ENCODE assay signal across 25 mouse cellular contexts in genomic region chr2:4736095-4736797, GRCm38 (mm10). TPM values are rescaled to one million over a fixed set of nuclear protein-coding genes. Genes with fewer than 3 reads are reported as not detected.
DNase-seq lines count a peak whose midpoint lies in the region; ATAC-seq lines count a peak whose summit lies in the region.
"Had no signal": no experiment of that assay in that cellular context is flagged by ENCODE, and none has a peak within 500 bp of the region (broad histone marks: within the 10 kb centered on the region; RNA-seq: fewer than 3 reads in every experiment).

No protein-coding gene starts in this region.

- H3K4me1 ChIP-seq in lung, embryonic 16.5 days (replicated peaks; ENCODE audit: control insufficient read depth, insufficient read depth, low read length), result peaks cover 14% of the 10 kb centered on the region
- H3K4me1 ChIP-seq in forebrain, embryonic 11.5 days (replicated peaks; ENCODE audit: control insufficient read depth, insufficient read depth, low read length), result no peaks in the 10 kb centered on the region
- H3K4me1 ChIP-seq: limb, embryonic 13.5 days; liver, embryonic 13.5 days; neural tube, embryonic 15.5 days had no signal

- H3K9me3 ChIP-seq in lung, embryonic 16.5 days (ENCODE audit: control insufficient read depth, low read length), result no peaks in the 10 kb centered on the region
- no peaks in the 10 kb centered on the region for H3K9me3 ChIP-seq in forebrain, embryonic 11.5 days (ENCODE audit: control insufficient read depth, low read length)
- H3K9me3 ChIP-seq: heart, embryonic 12.5 days; limb, embryonic 13.5 days; liver, embryonic 13.5 days; neural tube, embryonic 15.5 days had no signal

- H3K27me3 ChIP-seq in lung, embryonic 16.5 days (ENCODE audit: control insufficient read depth, insufficient read depth, low read depth, low read length), result no peaks in the 10 kb centered on the region
- H3K27me3 ChIP-seq in forebrain, embryonic 11.5 days (ENCODE audit: control insufficient read depth, insufficient read depth, low read length), result no peaks in the 10 kb centered on the region
- H3K27me3 ChIP-seq: heart, embryonic 12.5 days; limb, embryonic 13.5 days; liver, embryonic 13.5 days; neural tube, embryonic 15.5 days had no signal

- no peak overlapping the region for H3K9ac ChIP-seq in lung, embryonic 16.5 days (ENCODE audit: low read length)
- no peak overlapping the region for H3K9ac ChIP-seq in forebrain, embryonic 11.5 days (ENCODE audit: low read length)
- H3K9ac ChIP-seq: heart, embryonic 12.5 days; limb, embryonic 13.5 days; liver, embryonic 13.5 days; neural tube, embryonic 15.5 days had no signal

- 41% methylated on average over 7 of the region's 7 CpGs for WGBS in lung, embryonic 16.5 days
- WGBS in forebrain, embryonic 11.5 days, result 91% methylated on average over 7 of the region's 7 CpGs

- H3K4me3 ChIP-seq in lung, embryonic 16.5 days (ENCODE audit: low read length), result no peak overlapping the region
- no peak overlapping the region for H3K4me3 ChIP-seq in forebrain, embryonic 11.5 days (ENCODE audit: low read depth, low read length)
- H3K4me3 ChIP-seq: heart, embryonic 12.5 days; layer of hippocampus, adult 2 months; limb, embryonic 13.5 days; liver, embryonic 13.5 days; neural tube, embryonic 15.5 days had no signal

- no peak overlapping the region for H3K4me2 ChIP-seq in lung, embryonic 16.5 days (ENCODE audit: low read depth, low read length)
- H3K4me2 ChIP-seq in forebrain, embryonic 11.5 days (ENCODE audit: low read depth, low read length, severe bottlenecking), result no peak overlapping the region
- H3K4me2 ChIP-seq: heart, embryonic 12.5 days; limb, embryonic 13.5 days; liver, embryonic 13.5 days; midbrain, embryonic 11.5 days; neural tube, embryonic 15.5 days had no signal

- DNase-seq in urinary bladder, postnatal 14 days (ENCODE audit: low spot score), result peak; percentile 29
- no peak for DNase-seq in urinary bladder, postnatal 25 days (ENCODE audit: low spot score)
- peak; percentile 16 for DNase-seq in adrenal gland, postnatal 25 days
- peak; percentile 54 to 77 for DNase-seq in lung, postnatal 4 days
- DNase-seq in kidney, adult 11 months, result no peak
- DNase-seq in forebrain, embryonic 11.5 days (ENCODE audit: low spot score), result no peak
- DNase-seq: cerebellum, adult 8-10 months; cerebellum, postnatal 36 days; gastrocnemius, postnatal 10 days; heart, adult 18-20 months; heart, postnatal 10 days; kidney, adult 2 months; kidney, postnatal 25 days; layer of hippocampus, postnatal 36 days; liver, embryonic 13.5 days; thymus, adult 2 months had no signal

- no peaks in the 10 kb centered on the region for H3K36me3 ChIP-seq in lung, embryonic 16.5 days (ENCODE audit: control insufficient read depth, insufficient read depth, low read length)
- no peaks in the 10 kb centered on the region for H3K36me3 ChIP-seq in forebrain, embryonic 11.5 days (ENCODE audit: control insufficient read depth, insufficient read depth, low read length)
- H3K36me3 ChIP-seq: heart, embryonic 12.5 days; limb, embryonic 13.5 days; liver, embryonic 13.5 days; neural tube, embryonic 15.5 days had no signal

- H3K27ac ChIP-seq in lung, embryonic 16.5 days (ENCODE audit: low read length), result peak overlapping the region; percentile 92
- no peak overlapping the region for H3K27ac ChIP-seq in forebrain, embryonic 11.5 days (ENCODE audit: low read depth, low read length)
- H3K27ac ChIP-seq: layer of hippocampus, adult 2 months; limb, embryonic 13.5 days; liver, embryonic 13.5 days; neural tube, embryonic 15.5 days had no signal

- peak; percentile 81 for ATAC-seq in lung, embryonic 16.5 days (ENCODE audit: low read depth)
- ATAC-seq in granulocyte monocyte progenitor cell, adult 5-6 weeks (replicated peaks; ENCODE audit: poor library complexity, severe bottlenecking), result no peak
- no peak for ATAC-seq in forebrain, embryonic 11.5 days (replicated peaks; ENCODE audit: low FRiP score)
- ATAC-seq: activated CD4-positive, CD25-positive, alpha-beta regulatory T cell, adult 4 months; forebrain, embryonic 16.5 days had no signal

RNA-seq across cellular contexts. Expression of gene Bend7, which starts 18.6 kb away (rescaled TPM):
- 19.3 and 23.2 TPM in 2 replicates for total RNA-seq in adrenal gland, postnatal 25 days (2021)
- polyA plus RNA-seq in lung, embryonic 16.5 days (2015; fragmentation: Nextera tagmentation; extraction: Ambion mirVana), result 11.9 and 12.3 TPM in 2 replicates
- total RNA-seq in granulocyte monocyte progenitor cell, adult 5-6 weeks (2014; fragmentation: Nextera tagmentation), result not detected in 2 replicates
- total RNA-seq in granulocyte monocyte progenitor cell, adult 5-6 weeks (2017), result not detected in 2 replicates
- polyA plus RNA-seq in forebrain, embryonic 11.5 days (2014; fragmentation: Nextera tagmentation; extraction: Ambion mirVana), result 2.4 and 3.4 TPM in 2 replicates
- polyA plus RNA-seq: activated CD4-positive, CD25-positive, alpha-beta regulatory T cell, adult 4 months had no signal

Comparison
In these comparisons a context has a peak if more than half of its experiments do, and no peak if none do; other contexts are left out.
1. DNase-seq: peak in urinary bladder, postnatal 14 days (single experiment), adrenal gland, postnatal 25 days (single experiment) and lung, postnatal 4 days (2 of 2); none in urinary bladder, postnatal 25 days (single experiment), kidney, adult 11 months (single experiment) and forebrain, embryonic 11.5 days (single experiment).
2. RNA of gene Bend7, which starts 18.6 kb away (total RNA-seq): 19.3 to 23.2 TPM in adrenal gland, postnatal 25 days; not detected in granulocyte monocyte progenitor cell, adult 5-6 weeks; every median in the first group is over 10 times any median in the second.